Mouse (Mus musculus) layer of hippocampus, postnatal 10 days (tissue): ENCODE data around the gene Mypn. TPM values are rescaled to one million over a fixed set of nuclear protein-coding genes. Genes with fewer than 3 reads are reported as not detected.

Source experiments
- DNase-seq, 2 experiments: peaks; one replicate each; pipeline ENCODE4 v3.0.0; 2021; ENCODE audit warnings: low spot score in 2 of 2
- total RNA-seq, 2 experiments: library from RNA; stranded (reverse); gene quantifications; 2 replicates each; pipeline ENCODE4 v1.2.3; 2021

Gene Mypn
- total RNA-seq, 2 experiments from 2014 or later, result 3.7 to 4.2 TPM

DNA sequence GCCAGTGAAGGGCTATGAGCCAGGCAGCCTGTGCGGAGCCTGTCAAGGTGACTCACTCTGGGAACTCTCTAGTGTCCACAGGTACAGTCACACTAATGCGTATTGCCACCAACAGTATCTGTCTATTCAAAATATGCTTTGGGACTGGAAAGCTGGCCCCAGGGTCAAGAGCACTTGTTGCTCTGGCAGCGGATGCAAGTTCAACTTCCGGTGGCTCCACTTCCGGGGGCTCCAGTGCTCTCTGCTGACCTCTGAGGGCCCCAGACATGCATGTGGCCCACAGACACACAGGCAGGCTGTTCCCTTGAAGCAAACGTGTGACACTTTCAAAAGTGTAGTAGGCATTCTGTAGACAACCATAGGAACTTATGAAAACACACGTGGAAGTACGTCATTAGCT, 2.2 kb downstream of the Mypn start:
- no peak for DNase-seq

DNA sequence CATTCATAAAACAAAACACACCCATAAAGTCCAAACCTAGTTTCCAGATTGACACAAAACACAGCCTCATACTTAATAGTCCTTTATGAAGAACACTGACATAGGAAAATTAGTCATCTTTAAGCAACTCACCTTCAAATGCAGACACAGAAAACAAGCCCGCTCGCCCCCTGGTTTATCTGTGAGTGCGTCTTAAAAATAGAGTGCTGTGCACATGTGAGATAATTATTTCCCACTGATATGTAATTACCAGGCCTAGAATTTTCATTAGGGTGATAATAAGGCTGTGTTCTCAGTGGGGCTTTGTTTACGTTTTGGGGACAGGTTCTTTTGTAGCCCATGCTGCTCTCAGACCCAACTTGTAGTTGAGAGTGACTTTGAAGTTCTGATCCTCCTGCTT, 4.7 kb downstream of the Mypn start:
- DNase-seq, result no peak

- no peak for DNase-seq
These were observed 11.0 kb downstream of the Mypn start for GRCm38 (mm10) chr10:63192736-63193135.

DNA sequence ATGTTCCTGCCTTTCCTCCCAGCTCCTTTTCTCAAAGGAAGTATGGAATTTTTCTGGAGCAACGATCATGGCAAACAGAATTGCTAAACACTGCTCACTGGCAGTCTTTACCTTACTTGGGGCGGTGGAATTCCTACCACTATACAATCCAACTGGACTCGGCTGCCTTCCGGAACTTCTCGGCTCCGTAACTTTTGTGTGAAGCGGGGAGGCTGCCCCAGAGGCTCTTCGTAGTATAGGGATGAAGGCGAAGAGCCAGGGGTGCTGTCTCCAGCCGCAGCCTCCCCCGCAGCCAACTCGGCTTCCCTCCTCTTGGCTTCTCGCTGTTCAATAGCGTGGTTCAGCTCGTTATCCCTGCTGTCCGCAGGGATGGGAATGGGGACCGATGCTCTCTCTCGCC, 11.5 kb downstream of the Mypn start:
- no peak for DNase-seq

- DNase-seq, result no peak
These were observed 19.3 kb downstream of the Mypn start for GRCm38 (mm10) chr10:63184451-63184850.

DNA sequence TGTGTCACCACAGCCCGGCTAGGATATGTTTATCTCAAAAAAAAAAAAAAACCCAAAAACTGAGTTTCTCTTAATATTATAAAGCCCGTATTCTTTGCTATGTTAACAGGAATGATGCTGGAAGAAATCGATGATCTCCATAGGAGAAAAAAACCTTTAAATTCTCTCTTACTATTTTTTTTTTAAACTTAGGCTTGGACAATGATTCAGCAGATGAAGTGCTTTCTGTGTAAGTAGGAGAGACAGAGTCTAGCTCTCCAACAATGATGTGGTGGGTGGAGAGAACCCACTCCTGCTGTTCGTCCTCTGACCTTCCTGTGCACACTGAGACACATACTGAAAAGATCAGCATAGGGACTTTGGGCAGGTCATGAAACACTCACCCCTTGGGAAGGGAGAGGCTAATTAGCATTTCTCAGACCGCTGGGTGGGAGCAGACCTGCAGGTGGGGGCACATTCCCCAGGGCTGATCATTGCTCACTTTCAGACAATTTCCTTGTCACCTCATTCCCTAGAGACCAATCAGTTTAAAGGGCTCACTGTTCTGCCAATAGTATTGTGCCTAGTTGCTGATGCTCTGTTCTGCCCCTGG, 21.5 kb downstream of the Mypn start:
- DNase-seq, result no peak

- no peak for DNase-seq
These were observed 22.6 kb downstream of the Mypn start for GRCm38 (mm10) chr10:63181166-63181565.

DNA sequence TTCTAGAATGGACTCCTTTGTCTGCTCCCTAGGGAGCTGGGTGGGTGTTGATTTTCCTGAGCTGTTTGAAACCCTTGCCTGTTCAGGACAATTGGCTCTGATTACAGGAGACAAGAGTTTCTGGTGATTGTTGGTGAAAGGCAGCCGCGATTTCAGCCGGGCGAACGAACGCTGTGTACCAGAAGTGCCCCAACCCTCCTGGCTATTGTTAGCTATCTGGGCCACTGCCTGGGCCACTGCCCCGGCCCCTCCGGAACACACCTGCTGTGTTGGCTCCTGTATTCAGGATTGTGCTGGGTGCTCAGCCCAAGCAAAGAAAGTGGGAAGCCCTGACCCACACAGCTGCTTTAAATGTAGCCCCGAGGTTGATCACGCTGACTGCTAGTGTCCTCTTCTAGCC, 24.2 kb downstream of the Mypn start:
- DNase-seq, result no peak

- no peak for DNase-seq
These were observed 25.4 kb downstream of the Mypn start for GRCm38 (mm10) chr10:63178318-63178717.

- DNase-seq, result no peak
These were observed 26.2 kb downstream of the Mypn start for GRCm38 (mm10) chr10:63177286-63178140.

DNA sequence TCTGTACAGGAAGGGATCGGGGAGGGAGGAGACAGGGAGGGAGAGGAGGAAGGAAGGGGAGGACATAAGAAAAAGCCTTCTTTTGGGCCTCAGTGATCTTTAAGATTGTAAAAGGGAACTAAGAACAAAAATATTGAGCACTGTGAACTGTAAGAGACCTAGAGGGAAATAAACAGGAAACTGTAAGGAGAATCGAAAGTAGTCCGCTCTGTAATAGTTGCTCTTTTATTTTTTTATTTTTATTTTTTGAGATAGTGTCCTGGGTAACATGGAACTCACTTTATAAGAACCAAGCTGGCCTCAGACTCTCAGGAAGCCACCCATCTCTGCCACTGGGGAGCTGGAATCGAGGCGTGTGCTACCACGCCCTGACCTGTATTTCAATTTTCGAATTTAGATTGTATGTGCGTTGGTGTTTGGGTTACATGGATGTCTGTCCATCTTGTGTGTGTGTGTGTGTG, 27.3 kb downstream of the Mypn start:
- DNase-seq, result no peak

DNA sequence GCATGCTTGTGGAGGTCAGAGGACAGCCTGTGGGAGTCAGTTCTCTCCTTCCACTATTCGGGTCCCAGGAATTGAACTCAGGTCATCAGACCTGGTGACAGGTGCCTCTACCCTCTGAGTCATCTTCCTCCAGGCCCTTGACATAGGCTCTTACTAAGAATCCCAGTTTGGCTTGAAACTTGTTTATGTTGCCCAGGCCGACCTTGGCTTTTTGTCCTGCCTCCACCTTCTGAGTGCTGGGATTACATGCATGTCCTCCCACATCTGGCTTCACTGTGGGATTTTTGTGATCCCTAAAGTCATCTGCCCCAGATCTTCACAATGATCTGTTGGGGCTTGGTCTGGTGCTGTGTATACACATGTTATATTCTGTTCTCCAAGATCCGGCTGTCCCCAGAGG, 31.7 kb downstream of the Mypn start:
- DNase-seq, result no peak

DNA sequence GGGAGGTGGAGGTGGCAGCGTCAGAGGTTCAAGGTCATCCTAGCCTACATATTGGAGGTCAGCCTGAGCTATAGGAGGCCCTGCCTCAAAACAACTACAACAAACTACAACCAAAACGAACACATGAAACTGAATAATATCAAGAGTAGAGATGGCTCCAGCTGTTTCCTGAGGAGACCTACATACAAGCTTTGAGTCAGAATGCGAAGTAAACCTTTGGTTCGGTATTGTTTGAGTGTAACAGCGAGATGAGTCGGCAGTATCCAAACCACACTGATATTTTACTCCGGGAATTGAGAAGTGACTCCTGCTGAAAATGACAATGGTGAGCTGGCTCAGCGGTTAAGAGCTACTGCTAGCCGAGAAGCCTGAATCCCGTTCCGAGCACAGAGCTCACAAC, 34.2 kb downstream of the Mypn start:
- DNase-seq, result no peak

- DNase-seq, result no peak
These were observed 35.6 kb downstream of the Mypn start for GRCm38 (mm10) chr10:63168124-63168523.

DNA sequence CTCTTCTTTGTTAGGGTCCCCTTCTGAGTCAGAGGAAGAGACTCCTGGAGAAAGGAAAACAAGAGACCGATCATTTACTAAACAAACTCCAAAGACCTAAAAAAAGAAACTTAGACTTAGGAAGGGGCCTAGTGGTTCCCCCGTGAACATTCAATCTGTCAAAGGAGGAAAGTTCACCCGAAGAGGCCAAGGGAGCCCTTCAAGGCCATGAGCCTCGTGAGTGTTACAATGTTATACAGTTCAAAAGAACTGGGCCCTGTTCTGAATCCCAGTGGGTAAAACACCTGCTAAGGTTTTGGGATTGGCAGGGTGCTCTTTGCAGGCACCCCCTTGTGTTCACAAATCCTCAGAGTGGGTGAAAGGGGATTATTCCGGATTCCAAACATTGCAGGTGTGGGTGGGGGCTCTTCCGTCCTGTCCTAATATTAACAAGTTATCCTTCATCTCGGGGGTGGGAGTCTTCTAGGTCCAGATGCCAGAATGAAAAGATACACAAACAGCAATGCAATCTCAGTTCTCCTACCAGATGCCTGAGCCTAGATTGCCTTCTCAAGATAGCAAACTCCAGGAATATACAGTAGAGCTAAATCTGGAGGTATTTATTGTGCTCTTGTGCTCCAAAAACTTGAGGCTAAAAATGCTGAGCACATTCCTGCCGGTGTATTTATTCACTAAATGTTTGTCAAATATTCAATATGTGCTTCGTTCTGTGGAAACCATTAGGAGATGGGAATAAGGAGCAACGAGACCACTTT, 36.3 kb downstream of the Mypn start:
- no peak for DNase-seq

DNA sequence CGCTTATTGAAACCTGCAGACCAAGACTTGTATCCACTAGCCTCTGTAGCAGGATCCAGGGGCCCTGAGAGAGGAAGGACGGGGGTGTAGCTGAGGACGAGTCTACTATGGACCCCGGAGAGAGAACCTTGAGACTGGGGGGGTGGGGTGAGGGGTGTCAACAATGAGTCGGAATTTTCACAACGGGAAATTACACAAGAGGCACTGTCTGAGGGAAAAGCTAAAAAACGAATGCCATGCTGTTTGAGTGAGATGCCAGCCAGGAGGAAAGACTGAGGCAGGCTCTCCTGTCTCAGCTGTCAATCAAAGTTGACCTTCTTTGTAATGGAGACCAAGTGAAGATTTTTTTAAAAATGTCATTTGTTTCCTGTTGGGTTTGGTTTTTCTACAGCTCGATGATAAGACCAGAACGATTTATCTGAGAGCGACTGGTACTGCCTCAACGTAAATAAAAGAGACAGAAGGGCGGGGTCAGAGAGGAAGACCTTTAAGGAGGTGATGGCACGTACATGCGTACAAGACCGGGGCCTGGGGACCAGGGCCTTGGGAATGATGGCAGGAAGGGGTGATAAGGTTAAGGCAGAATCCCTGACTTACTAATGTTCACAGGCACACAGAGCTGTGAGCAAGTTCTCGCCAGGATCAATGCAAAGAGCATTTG, 37.9 kb downstream of the Mypn start:
- no peak for DNase-seq

GRCm38 (mm10) chr10:63161240-63161639, 42.5 kb downstream of the Mypn start:
- no peak for DNase-seq

GRCm38 (mm10) chr10:63160671-63161070, 43.1 kb downstream of the Mypn start:
- no peak for DNase-seq

GRCm38 (mm10) chr10:63158191-63158590, 45.6 kb downstream of the Mypn start:
- DNase-seq, result no peak

DNA sequence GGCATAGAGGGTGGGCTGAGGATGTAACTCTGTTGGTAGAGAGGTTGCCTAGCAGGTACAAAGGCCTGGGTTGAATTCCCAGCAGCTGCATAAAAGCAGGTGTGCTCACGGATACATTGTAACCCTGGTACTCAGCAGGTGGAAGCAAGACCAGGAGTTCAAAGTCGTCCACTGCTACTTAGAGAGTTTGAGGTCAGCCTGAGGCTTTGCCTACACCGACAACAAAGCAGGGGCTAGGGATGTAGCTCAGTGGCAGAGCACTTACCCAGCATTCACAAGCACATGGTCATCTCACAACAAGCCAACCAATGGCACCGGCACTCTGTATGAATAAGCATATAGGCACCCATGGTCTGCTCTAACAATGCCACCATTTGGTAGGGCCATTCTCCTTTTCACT, 46.3 kb downstream of the Mypn start:
- DNase-seq, result no peak

GRCm38 (mm10) chr10:63156919-63157318, 46.8 kb downstream of the Mypn start:
- peak; percentile 22 to 43 for DNase-seq

DNA sequence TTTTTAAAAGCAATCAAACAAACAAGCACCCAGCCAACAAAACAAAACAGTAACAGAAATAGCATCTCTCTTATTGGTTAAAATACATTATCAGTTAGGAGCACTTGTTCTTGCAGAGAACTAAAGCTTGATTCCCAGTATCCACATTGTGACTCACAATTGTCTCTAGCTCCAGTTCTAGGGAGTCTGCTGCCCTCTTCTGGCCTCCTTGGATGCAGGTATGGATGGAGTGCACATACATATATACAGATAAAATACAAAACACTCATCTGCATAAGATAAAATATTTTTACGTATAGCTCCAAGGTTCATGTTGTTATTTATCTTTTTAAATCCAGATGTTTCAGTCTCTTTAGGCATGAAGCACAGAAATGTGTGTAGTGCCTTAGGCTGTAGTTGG, 47.4 kb downstream of the Mypn start:
- no peak for DNase-seq
